Mouse (Mus musculus): ENCODE data around the gene Lig1. TPM values are rescaled to one million over a fixed set of nuclear protein-coding genes. Genes with fewer than 3 reads are reported as not detected.
"Not testable (repeated sequence)": the region's sequence is repeated elsewhere in the genome, so short reads cannot be mapped to it uniquely, and the experiment has no call there.

The Lig1 gene
- total and polyA plus RNA-seq, 2 experiments: 1.3 to 1.6 TPM

- TF ChIP-seq CTCF (IDR thresholded peaks at IDR 0.05; ENCODE audit: low read depth, low read length) (no peak), POLR2A (IDR thresholded peaks at IDR 0.05; ENCODE audit: extremely low read depth, insufficient read depth, low read length) (no peak)
- Histone ChIP-seq H3K36me3 (ENCODE audit: control insufficient read depth, insufficient read depth, low read length) (no peaks in the 10 kb centered on the region), H3K4me1 (ENCODE audit: control insufficient read depth, insufficient read depth, low read length) (no peaks in the 10 kb centered on the region), H3K27me3 (ENCODE audit: control insufficient read depth, insufficient read depth, low read length) (no peaks in the 10 kb centered on the region), H3K27ac (replicated peaks; ENCODE audit: insufficient read depth, low read depth, low read length) (no peak overlapping the region), H3K9ac (ENCODE audit: low read depth, low read length) (no peak overlapping the region), H3K79me2 (ENCODE audit: control insufficient read depth, insufficient read depth, low read length) (no peaks in the 10 kb centered on the region), H3K4me3 (ENCODE audit: insufficient read depth, low read depth, low read length) (no peak overlapping the region)
- DNase-seq (ENCODE audit: extremely low read depth, low read depth, low spot score): no peak
- WGBS: 95% methylated on average over 11 of the region's 11 CpGs
Measured at GRCm38 (mm10) chr7:13269394-13269793, 7.7 kb upstream of the Lig1 start.

GRCm38 (mm10) chr7:13271704-13272103, 5.4 kb upstream of the Lig1 start:
- Histone ChIP-seq H3K27me3 (ENCODE audit: control insufficient read depth, insufficient read depth, low read length) (no peaks in the 10 kb centered on the region), H3K4me1 (ENCODE audit: control insufficient read depth, insufficient read depth, low read length) (no peaks in the 10 kb centered on the region), H3K27ac (replicated peaks; ENCODE audit: insufficient read depth, low read depth, low read length) (no peak overlapping the region), H3K79me2 (ENCODE audit: control insufficient read depth, insufficient read depth, low read length) (no peaks in the 10 kb centered on the region), H3K36me3 (ENCODE audit: control insufficient read depth, insufficient read depth, low read length) (peaks cover 4% of the 10 kb centered on the region; the same call in 1 of the 2 replicates), H3K9ac (ENCODE audit: low read depth, low read length) (no peak overlapping the region), H3K4me3 (ENCODE audit: insufficient read depth, low read depth, low read length) (no peak overlapping the region)
- TF ChIP-seq CTCF (IDR thresholded peaks at IDR 0.05; ENCODE audit: low read depth, low read length) (no peak), POLR2A (IDR thresholded peaks at IDR 0.05; ENCODE audit: extremely low read depth, insufficient read depth, low read length) (no peak)
- 30% methylated on average over 1 of the region's 1 CpGs for WGBS
- peak; percentile 75 for DNase-seq (ENCODE audit: extremely low read depth, low read depth, low spot score)

- WGBS: 18% methylated on average over 2 of the region's 2 CpGs
- peaks cover 4% of the 10 kb centered on the region; the same call in 1 of the 2 replicates for H3K36me3 ChIP-seq (ENCODE audit: control insufficient read depth, insufficient read depth, low read length)
- H3K79me2 ChIP-seq (ENCODE audit: control insufficient read depth, insufficient read depth, low read length): no peaks in the 10 kb centered on the region
- peak; percentile 9 for DNase-seq (ENCODE audit: extremely low read depth, low read depth, low spot score)
- H3K4me1 ChIP-seq (ENCODE audit: control insufficient read depth, insufficient read depth, low read length): peaks cover 3% of the 10 kb centered on the region
- peak overlapping the region; percentile 66 for H3K4me3 ChIP-seq (ENCODE audit: insufficient read depth, low read depth, low read length)
- peak overlapping the region; percentile 66 for H3K9ac ChIP-seq (ENCODE audit: low read depth, low read length)
- H3K27ac ChIP-seq (replicated peaks; ENCODE audit: insufficient read depth, low read depth, low read length): no peak overlapping the region
- TF ChIP-seq CTCF (IDR thresholded peaks at IDR 0.05; ENCODE audit: low read depth, low read length) (no peak), POLR2A (IDR thresholded peaks at IDR 0.05; ENCODE audit: extremely low read depth, insufficient read depth, low read length) (no peak)
- H3K27me3 ChIP-seq (ENCODE audit: control insufficient read depth, insufficient read depth, low read length): no peaks in the 10 kb centered on the region
Measured at GRCm38 (mm10) chr7:13277833-13278232, 750 bp downstream of the Lig1 start.

GRCm38 (mm10) chr7:13278308-13278891, 1.3 kb downstream of the Lig1 start, which contains the start of gene Zswim9:
TSS of gene Zswim9 (minus strand) at chr7:13278721.
- H3K4me1 ChIP-seq (ENCODE audit: control insufficient read depth, insufficient read depth, low read length): peaks cover 3% of the 10 kb centered on the region
- TF ChIP-seq CTCF (IDR thresholded peaks at IDR 0.05; ENCODE audit: low read depth, low read length) (no peak), POLR2A (IDR thresholded peaks at IDR 0.05; ENCODE audit: extremely low read depth, insufficient read depth, low read length) (0 out of 2 replicates have a peak, but pooled peaks have one; percentile 21)

GRCm38 (mm10) chr7:13278957-13279356, 1.9 kb downstream of the Lig1 start:
- DNase-seq (ENCODE audit: extremely low read depth, low read depth, low spot score); H3K9ac ChIP-seq (ENCODE audit: low read depth, low read length); H3K79me2 ChIP-seq (ENCODE audit: control insufficient read depth, insufficient read depth, low read length); H3K4me1 ChIP-seq (ENCODE audit: control insufficient read depth, insufficient read depth, low read length); H3K27me3 ChIP-seq (ENCODE audit: control insufficient read depth, insufficient read depth, low read length); H3K36me3 ChIP-seq (ENCODE audit: control insufficient read depth, insufficient read depth, low read length); H3K27ac ChIP-seq (replicated peaks; ENCODE audit: insufficient read depth, low read depth, low read length): not testable (repeated sequence)
- H3K4me3 ChIP-seq (ENCODE audit: insufficient read depth, low read depth, low read length): peak overlapping the region; percentile 66
- 0% methylated on average over 12 of the region's 29 CpGs for WGBS

More at GRCm38 (mm10) chr7:13278308-13278891, 1.3 kb downstream of the Lig1 start, which contains the start of gene Zswim9:
- DNase-seq (ENCODE audit: extremely low read depth, low read depth, low spot score): peak; percentile 84
- H3K9ac ChIP-seq (ENCODE audit: low read depth, low read length): peak within 1 kb of the TSS; percentile 66
- H3K27ac ChIP-seq (replicated peaks; ENCODE audit: insufficient read depth, low read depth, low read length): peak within 1 kb of the TSS; percentile 67
- no peaks in the 10 kb centered on the region for H3K79me2 ChIP-seq (ENCODE audit: control insufficient read depth, insufficient read depth, low read length)
- H3K27me3 ChIP-seq (ENCODE audit: control insufficient read depth, insufficient read depth, low read length): no peaks in the 10 kb centered on the region
- peaks cover 4% of the 10 kb centered on the region; the same call in 1 of the 2 replicates for H3K36me3 ChIP-seq (ENCODE audit: control insufficient read depth, insufficient read depth, low read length)
- peak within 1 kb of the TSS; percentile 66 for H3K4me3 ChIP-seq (ENCODE audit: insufficient read depth, low read depth, low read length)
- 1% methylated on average over 39 of the region's 39 CpGs for WGBS

- H3K27me3 ChIP-seq (ENCODE audit: control insufficient read depth, insufficient read depth, low read length): no peaks in the 10 kb centered on the region
- WGBS: 35% methylated on average over 5 of the region's 5 CpGs
- H3K36me3 ChIP-seq (ENCODE audit: control insufficient read depth, insufficient read depth, low read length): no peaks in the 10 kb centered on the region
- no peak overlapping the region for H3K27ac ChIP-seq (replicated peaks; ENCODE audit: insufficient read depth, low read depth, low read length)
- H3K4me1 ChIP-seq (ENCODE audit: control insufficient read depth, insufficient read depth, low read length): peaks cover 4% of the 10 kb centered on the region; the same call in 1 of the 2 replicates
- peak; percentile 37 for DNase-seq (ENCODE audit: extremely low read depth, low read depth, low spot score)
- no peak overlapping the region for H3K9ac ChIP-seq (ENCODE audit: low read depth, low read length)
- H3K79me2 ChIP-seq (ENCODE audit: control insufficient read depth, insufficient read depth, low read length): no peaks in the 10 kb centered on the region
- H3K4me3 ChIP-seq (ENCODE audit: insufficient read depth, low read depth, low read length): no peak overlapping the region
- TF ChIP-seq POLR2A (IDR thresholded peaks at IDR 0.05; ENCODE audit: extremely low read depth, insufficient read depth, low read length) (no peak), CTCF (IDR thresholded peaks at IDR 0.05; ENCODE audit: low read depth, low read length) (peak; percentile 47)
Measured at GRCm38 (mm10) chr7:13288621-13289020, 11.5 kb downstream of the Lig1 start.
